Mouse (Mus musculus) neural tube, embryonic 13.5 days (tissue): Measurements from ENCODE around the gene Cldn5. TPM values are rescaled to one million over a fixed set of nuclear protein-coding genes. Genes with fewer than 3 reads are reported as not detected.

Source experiments
- polyA plus RNA-seq: library from polyadenylated mRNA; unstranded; fragments of >200 nt; fragmentation: Nextera tagmentation; extraction: Ambion mirVana; gene quantifications from 2 replicates; pipeline ENCODE4 v1.2.1, GENCODE M21; 2015

Gene Cldn5
- polyA plus RNA-seq, 1 experiment from 2014 or later, result 97.1 TPM

Other genes with a start within 250 kb of the Cldn5 start
- gene Tbx1, start 186.2 kb upstream of the Cldn5 start, polyA plus RNA-seq, result 1.5 and 2.2 TPM in 2 replicates
- 9.5 and 13.6 TPM in 2 replicates for gene Gp1bb, start 154.4 kb upstream of the Cldn5 start, polyA plus RNA-seq
- 14.1 and 19.2 TPM in 2 replicates for gene Gm49601, start 150.4 kb upstream of the Cldn5 start, polyA plus RNA-seq
- gene Sept5, start 146.9 kb upstream of the Cldn5 start, polyA plus RNA-seq, result 163 and 189 TPM in 2 replicates
- 110 and 114 TPM in 2 replicates for gene Ufd1, start 34.9 kb downstream of the Cldn5 start, polyA plus RNA-seq
- 9.6 and 11.0 TPM in 2 replicates for gene Cdc45, start 35.1 kb downstream of the Cldn5 start, polyA plus RNA-seq
- gene 2510002D24Rik, start 59.7 kb downstream of the Cldn5 start, polyA plus RNA-seq, result 32.0 and 37.9 TPM in 2 replicates
- not detected in 2 replicates for gene Gm28539, start 59.7 kb downstream of the Cldn5 start, polyA plus RNA-seq
- gene Mrpl40, start 100.0 kb downstream of the Cldn5 start, polyA plus RNA-seq, result 79.5 and 80.2 TPM in 2 replicates
- 15.5 and 17.9 TPM in 2 replicates for gene Hira, start 100.2 kb downstream of the Cldn5 start, polyA plus RNA-seq